Mouse (Mus musculus): ENCODE measurements around the gene Card10.
A peak's percentile ranks its signal among the peaks of the same experiment; 100 is the strongest.

The Card10 gene

GRCm38 (mm10) chr15:78834233-78835005 is 31.6 kb upstream of the Card10 start:
- no peak for DNase-seq (ENCODE audit: low spot score in 2 of 2)

- no peak for DNase-seq (ENCODE audit: low spot score in 2 of 2)
Measured at GRCm38 (mm10) chr15:78833582-78833981, 30.7 kb upstream of the Card10 start.

- peak; percentile 63 to 71 for DNase-seq (ENCODE audit: low spot score in 2 of 2)
Measured at GRCm38 (mm10) chr15:78832701-78833123, 29.9 kb upstream of the Card10 start.

- no peak for DNase-seq (ENCODE audit: low spot score in 2 of 2)
Measured at GRCm38 (mm10) chr15:78831720-78832657, 29.1 kb upstream of the Card10 start.

- DNase-seq (ENCODE audit: low spot score in 2 of 2) = no peak
Measured at GRCm38 (mm10) chr15:78830742-78831719, 28.2 kb upstream of the Card10 start.

- DNase-seq (ENCODE audit: low spot score in 2 of 2) = no peak
Measured at GRCm38 (mm10) chr15:78829636-78830035, 26.8 kb upstream of the Card10 start.

GRCm38 (mm10) chr15:78828315-78828714 is 25.5 kb upstream of the Card10 start:
- no peak for DNase-seq (ENCODE audit: low spot score in 2 of 2)

GRCm38 (mm10) chr15:78826213-78827204 is 23.7 kb upstream of the Card10 start:
- peak; percentile 44 to 45 for DNase-seq (ENCODE audit: low spot score in 2 of 2)

- no peak for DNase-seq (ENCODE audit: low spot score in 2 of 2)
Measured at GRCm38 (mm10) chr15:78816074-78816391, 13.2 kb upstream of the Card10 start.

GRCm38 (mm10) chr15:78815314-78816073 is 12.7 kb upstream of the Card10 start:
- no peak for DNase-seq (ENCODE audit: low spot score in 2 of 2)

GRCm38 (mm10) chr15:78813603-78814002 is 10.8 kb upstream of the Card10 start:
- DNase-seq (ENCODE audit: low spot score in 2 of 2) = no peak

- no peak for DNase-seq (ENCODE audit: low spot score in 2 of 2)
Measured at GRCm38 (mm10) chr15:78810146-78810545, 7.3 kb upstream of the Card10 start.

GRCm38 (mm10) chr15:78809739-78810138 is 6.9 kb upstream of the Card10 start:
- DNase-seq (ENCODE audit: low spot score in 2 of 2) = no peak

- DNase-seq (ENCODE audit: low spot score in 2 of 2) = no peak
Measured at GRCm38 (mm10) chr15:78808980-78809379, 6.1 kb upstream of the Card10 start.

GRCm38 (mm10) chr15:78807141-78807540 is 4.3 kb upstream of the Card10 start:
- DNase-seq (ENCODE audit: low spot score in 2 of 2) = no peak

GRCm38 (mm10) chr15:78806614-78807013 is 3.8 kb upstream of the Card10 start:
- DNase-seq (ENCODE audit: low spot score in 2 of 2) = peak; percentile 31 to 33

- DNase-seq (ENCODE audit: low spot score in 2 of 2) = no peak
Measured at GRCm38 (mm10) chr15:78805351-78805750, 2.5 kb upstream of the Card10 start.

GRCm38 (mm10) chr15:78804326-78804725 is 1.5 kb upstream of the Card10 start:
- no peak for DNase-seq (ENCODE audit: low spot score in 2 of 2)

- DNase-seq (ENCODE audit: low spot score in 2 of 2) = no peak
Measured at GRCm38 (mm10) chr15:78803499-78803900, 658 bp upstream of the Card10 start.
